Mouse (Mus musculus) right cerebral cortex, adult 2 months (tissue): ENCODE measurements around the gene B430305J03Rik.

Experiments
- DNase-seq, 2 experiments: peaks; one replicate each; pipeline ENCODE4 v3.0.0; 2021 to 2022; ENCODE audit warnings: low spot score in 2 of 2

The B430305J03Rik gene

DNA sequence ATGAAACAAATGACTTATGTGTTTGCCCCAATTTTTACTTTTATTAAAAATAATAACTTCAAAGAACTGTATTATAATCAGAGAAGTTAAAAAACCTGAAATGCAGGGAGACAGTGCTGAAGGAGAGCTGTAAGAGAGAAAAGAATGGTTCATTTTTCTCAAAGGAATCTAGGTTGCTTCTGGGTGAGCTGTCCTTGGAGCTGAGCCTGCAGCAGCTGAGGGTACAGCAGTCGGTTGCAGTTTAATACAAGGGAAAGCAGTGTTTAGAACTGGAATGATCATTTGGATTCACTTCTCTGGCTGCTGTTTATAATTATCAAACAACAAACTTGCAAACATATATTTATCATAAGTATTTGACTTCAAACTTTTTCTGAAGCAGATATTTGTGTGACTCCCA is 16.3 kb downstream of the B430305J03Rik start:
- no peak for DNase-seq

DNA sequence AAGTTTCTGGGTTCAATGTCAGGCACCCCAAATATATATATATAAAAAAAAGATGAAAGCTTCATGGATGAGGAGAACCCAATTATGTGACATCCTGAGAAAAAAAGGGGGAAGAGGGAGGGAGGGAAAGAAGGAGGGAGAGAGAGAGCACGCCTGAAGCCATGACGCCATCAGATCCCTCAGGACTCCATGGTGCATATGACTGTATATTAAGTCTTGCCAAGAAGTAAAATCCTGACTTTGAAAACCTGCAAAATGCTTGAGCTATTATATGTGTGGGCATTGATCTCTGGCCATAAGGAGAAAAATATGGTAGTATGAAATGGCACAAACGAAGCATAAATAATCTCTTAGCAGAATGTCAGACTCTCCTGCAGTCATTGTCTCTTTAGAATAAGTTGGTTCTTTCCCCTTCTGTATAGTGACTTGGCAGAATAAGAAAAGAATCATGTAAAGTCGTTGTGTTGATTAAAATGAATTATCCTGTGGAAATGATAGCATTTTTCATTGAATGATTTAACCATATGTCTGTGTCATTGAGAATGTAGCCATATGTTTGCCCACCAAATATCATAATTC is 17.6 kb downstream of the B430305J03Rik start:
- DNase-seq: no peak

DNA sequence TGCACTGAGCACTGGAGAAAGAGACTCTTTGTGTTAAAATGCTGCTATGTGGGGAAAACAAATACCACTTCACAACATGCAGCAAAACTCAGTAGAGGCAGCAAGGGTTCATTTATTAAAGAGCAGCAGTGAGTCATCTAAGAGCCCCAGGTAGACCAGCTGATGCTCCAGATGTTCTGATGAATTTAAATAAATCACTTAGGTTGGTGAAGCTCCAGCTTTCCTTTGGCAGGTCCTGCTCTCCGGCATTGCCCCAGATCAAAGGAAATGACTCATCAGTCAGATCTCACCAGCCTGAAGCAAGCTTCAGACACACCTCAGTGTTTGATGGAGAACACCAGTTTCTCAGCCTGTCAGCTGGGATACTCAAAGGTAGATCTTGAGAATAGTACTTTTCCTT is 20.1 kb downstream of the B430305J03Rik start:
- DNase-seq: no peak

DNA sequence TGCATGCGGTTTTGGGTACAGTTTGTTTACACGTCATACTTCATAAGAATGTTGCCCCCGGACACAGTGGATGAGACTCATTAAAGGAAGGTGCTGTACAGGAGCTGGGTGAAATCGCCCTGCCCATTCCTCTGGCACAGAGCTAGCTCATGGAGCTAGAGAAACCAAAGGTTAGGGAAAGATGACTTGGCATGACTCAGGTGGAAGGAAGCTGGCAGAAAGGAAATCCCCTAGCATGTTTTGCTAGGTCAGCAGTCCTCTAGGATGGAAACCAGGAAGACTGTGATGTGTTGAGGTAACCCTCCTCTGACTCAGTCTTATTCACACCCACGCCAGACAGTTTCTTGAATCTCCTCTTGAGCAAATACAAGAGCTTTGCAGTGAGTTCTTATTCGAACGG is 21.7 kb downstream of the B430305J03Rik start:
- no peak for DNase-seq

DNA sequence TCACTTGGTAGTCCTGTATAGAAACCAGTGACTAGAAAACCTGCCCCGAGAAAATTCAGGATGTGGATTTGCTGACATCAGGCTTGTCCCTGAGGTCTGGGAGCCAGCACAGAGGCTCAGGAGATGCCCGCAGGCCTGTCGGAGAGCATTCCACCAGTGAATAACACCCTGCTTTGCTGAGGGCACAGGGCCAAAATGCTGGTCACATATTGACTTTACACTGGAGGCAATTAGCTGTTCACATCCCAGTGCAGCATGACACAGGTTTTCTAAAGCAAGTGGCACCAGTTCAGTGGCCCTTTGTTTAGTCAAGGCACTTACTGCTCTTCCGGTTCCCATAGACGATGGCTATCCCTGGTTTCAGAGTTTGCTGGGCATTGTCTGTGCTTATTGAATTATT is 25.4 kb downstream of the B430305J03Rik start:
- no peak for DNase-seq

DNA sequence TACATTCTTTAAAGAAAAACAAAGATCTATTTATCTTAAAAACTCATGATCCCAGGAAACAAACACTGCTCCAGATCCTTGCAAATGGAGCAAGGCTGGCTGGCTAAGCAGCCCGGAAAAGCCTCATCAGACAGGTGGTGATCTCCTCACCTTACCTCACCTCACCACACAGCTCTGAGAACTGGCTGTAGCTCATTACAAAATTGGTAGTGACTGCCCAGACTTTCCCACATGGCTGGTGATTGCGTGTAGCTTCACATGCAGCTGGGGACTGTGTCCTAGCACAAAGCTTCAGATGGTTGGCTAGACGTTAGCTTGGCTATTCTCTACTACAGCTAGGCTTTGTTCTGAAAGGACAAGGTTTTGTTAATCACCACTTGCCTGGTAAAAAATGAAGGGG is 28.5 kb downstream of the B430305J03Rik start:
- no peak for DNase-seq

DNA sequence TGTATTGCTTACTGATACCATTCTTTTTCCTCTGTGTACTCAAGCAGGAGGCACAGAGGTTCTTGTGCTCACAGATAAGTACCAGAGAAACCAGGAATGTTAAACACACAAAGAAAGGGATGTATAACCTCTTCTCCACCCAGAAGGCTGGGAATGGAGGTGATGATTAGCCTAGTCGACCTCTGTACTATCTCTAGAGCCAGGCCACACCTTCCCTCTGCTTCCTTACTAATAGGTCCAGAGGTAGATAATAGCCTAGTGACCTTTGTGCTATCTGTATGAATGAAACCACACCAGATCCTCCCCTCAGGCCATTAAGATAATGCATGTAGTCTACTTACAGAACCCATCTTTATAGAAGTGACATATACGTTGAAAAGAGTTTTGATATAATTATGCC is 29.5 kb downstream of the B430305J03Rik start:
- no peak for DNase-seq

- no peak for DNase-seq
These were observed 44.1 kb downstream of the B430305J03Rik start for GRCm38 (mm10) chr3:61321632-61322031.

DNA sequence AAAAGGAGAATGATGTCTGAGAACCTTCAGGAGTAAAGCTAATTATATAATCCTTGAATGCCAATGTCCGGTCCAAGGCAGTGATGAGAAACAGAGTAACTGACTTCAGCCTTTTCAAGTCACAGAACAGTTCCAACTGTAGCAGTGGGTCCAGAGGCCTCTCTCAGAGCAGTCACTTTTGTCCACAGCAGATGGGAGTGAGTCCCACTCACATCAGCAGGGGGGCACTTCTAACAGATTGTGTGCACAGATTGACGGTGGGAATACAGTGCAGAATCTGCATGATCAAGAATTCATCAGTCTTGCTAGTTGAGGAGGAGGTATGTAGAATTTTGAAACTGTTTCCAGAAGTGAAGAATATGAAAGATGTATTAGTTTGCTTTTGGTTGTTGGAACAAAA is 45.7 kb downstream of the B430305J03Rik start:
- peak; percentile 51 to 53 for DNase-seq

DNA sequence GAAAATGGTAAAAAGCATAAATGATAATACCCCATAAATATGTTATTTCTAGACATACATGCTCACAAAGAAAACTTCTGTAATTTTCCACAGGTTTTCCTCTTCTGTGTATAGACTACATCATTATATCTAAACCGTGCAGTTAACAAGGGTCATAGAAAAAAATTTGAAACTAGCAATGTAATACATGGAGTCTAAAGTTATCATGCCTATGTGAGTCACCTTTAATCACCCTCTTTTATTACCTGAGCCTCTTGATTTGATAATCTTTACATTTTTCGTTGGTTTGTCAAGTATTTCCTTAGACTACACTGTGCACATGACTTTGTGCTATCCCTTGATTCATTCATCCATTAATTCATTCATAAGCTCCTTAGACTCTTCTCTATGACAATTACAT is 50.7 kb downstream of the B430305J03Rik start:
- DNase-seq: no peak
